Mouse (Mus musculus): Measurements from ENCODE around the gene Hist2h2bb.
"Not testable (repeated sequence)": the region's sequence is repeated elsewhere in the genome, so short reads cannot be mapped to it uniquely, and the experiment has no call there.

DNA sequence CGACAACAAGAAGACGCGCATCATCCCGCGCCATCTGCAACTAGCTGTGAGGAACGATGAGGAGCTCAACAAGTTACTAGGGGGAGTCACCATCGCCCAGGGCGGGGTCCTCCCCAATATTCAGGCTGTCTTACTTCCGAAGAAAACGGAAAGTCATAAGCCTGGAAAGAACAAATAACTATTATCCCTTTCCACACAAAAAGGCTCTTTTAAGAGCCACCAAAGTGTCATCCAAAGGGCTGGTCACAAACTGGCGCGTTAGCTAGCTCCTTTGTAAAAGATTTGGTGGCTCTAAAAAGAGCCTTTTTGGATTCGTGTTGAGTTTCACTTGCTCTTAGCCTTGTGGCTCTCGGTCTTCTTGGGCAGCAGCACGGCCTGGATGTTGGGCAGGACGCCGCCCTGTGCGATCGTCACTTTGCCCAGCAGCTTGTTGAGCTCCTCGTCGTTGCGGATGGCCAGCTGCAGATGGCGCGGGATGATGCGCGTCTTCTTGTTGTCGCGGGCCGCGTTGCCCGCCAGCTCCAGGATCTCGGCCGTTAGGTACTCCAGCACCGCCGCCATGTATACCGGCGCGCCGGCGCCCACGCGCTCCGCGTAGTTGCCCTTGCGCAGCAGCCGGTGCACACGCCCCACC, 49.3 kb upstream of the Hist2h2bb start:
- not testable (repeated sequence) for TF ChIP-seq EP300 (IDR thresholded peaks at IDR 0.05; ENCODE audit: insufficient read depth, low read depth, low read length); CTCF (IDR thresholded peaks at IDR 0.05); POLR2A (IDR thresholded peaks at IDR 0.05; ENCODE audit: insufficient read depth, low read depth, low read length)

Measured in heart, adult 2 months (tissue).